Mouse (Mus musculus) frontal cortex, postnatal 25 days (tissue): ENCODE measurements at regions not wholly inside any gene's neighbourhood (a gene's known extent, or its start where the extent isn't known, plus 50 kb on each side); places are given as distances from the start of the nearest gene placed in this dataset.

ENCODE experiments used
- DNase-seq, 2 experiments: peaks; one replicate each; pipeline ENCODE4 v3.0.0; 2022; ENCODE audit warnings: low spot score in 2 of 2

DNA sequence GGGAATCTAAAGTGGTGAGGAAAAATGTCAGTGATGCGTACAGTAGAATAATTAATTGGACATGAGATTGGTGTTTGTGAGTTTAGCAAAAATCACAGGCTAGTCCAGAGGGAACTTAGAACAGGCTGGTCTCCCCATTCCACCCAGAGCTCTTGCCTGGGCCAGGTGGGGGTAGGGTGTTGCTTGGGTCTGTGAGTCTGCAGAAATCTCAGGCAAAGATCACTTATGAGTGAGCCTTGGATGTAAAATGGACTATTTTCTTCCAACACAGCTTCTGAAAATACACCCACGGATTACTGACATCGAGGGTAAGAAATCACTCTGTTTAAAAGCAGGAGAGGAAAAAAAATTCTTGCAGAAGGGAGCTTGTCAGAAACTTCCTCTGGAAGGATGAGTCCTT is 159.1 kb downstream of the Diras2 start:
- DNase-seq = no peak

GRCm38 (mm10) chr13:52374781-52375180 is 156.3 kb downstream of the Diras2 start:
- DNase-seq = no peak

DNA sequence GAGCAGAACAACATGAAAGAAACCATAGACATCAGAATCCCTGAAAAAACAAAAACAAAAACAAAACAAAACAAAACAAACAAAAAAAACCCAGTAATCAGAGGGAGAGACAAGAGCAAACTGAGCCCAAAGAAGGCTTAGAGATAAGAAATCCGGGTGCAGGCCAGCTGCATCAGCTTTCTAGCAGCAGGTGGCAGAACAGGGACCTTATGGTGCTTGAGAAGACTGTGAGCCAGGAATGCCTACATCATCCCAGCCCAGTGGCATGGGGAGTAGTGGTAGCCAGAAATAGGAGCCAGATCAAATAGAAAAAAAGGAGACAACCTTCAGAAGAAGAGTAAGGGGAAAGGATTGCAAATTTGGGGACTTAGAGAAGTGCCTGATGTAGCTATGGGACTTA is 152.8 kb downstream of the Diras2 start:
- DNase-seq = no peak

DNA sequence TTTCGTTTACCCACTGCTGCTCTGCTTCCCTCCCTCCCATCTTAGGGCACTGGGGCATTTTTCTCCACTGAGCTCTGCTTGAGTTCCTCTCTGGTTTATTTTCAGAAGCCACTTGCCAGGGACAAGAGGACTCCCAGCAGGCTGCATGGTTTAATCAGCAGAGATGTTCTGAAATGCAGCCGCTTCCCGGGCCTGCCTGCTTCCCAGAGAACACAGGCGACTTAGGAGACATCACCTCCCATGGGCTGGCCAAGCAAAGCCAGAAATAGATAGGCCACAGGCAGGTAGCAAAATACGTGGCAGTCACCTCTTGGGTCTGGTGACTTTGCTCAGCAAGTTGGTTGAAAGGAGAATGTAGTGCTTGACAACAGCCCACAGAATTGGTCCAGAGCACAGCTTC is 141.8 kb downstream of the Diras2 start:
- no peak for DNase-seq

GRCm38 (mm10) chr13:52395786-52396185 is 135.3 kb downstream of the Diras2 start:
- no peak for DNase-seq

DNA sequence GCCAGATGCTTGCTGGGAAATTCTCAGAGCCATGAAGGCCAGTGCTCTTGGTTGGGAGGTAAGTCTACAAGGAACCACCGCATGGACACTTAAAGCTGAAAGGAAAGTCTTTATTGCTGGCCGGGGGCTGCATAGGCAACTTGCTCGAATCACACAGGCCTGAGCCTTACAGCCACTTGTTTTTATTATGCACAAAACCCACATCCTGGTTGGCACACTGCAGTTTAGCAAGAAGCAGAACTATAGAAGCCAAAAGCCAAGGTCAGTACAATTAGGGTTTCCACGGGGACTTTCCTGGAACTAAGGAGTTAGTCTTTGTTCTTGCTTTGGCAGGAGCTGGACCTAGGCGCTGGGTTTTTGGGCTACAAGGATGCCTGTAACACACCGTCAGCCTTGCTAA is 132.7 kb downstream of the Diras2 start:
- DNase-seq = no peak

DNA sequence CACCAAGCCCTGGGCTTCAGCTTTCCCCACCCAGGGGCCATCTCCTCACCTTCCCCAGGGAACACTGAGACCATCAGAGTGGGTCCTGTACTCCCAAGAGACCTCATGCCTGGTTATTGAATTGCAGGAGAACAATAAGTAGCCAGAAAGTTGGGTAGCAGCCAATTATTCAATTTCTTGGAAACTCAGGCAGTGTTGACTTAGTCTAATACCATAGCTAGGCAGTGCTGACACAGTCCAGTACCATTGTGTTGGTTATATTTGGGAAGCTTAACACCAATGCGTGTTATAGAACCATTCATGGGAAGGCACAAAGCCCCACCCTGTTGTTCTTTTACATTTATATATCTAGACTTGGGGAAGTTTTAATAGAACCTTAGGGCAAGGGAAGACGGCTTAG is 131.9 kb downstream of the Diras2 start:
- no peak for DNase-seq

GRCm38 (mm10) chr13:52403805-52404204 is 127.3 kb downstream of the Diras2 start:
- DNase-seq = no peak

GRCm38 (mm10) chr13:52416301-52416700 is 114.8 kb downstream of the Diras2 start:
- no peak for DNase-seq

DNA sequence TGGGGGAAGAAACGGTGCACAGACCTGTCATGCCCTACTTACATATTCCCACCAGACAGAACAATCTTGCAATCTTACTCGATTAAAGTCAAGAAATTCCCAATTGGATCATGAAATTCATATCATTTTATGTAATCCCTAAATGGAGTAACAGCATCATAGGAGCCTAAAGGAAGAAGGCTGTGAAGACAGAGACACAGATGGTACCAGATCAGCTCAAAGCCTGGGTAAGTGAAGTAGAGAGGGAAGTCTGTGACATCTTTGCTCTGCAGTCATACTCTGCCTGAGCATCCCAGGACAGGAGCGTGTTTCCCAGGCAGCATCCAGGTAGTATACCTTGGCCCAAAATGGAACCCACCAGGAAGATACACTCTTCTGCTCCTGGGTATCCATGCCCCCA is 108.6 kb downstream of the Diras2 start:
- no peak for DNase-seq

DNA sequence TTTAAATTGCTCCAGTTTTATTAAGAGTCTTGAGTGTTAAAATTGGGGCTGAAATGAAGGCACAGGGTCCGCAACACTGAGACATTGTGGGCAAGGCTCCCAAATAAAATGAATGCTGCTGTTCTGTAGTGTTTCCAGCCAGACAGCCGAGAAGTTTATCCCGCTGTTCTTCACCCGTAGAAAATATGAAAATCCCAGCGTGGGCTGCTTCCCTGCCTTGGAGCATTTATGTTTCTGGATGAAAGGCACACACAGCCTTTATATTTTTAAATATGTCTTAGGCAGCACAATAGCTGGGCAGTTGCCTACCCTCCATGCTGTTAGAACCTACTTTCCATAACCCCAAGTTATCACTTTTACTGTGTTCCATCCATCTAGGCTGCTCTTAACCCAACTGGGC is 102.6 kb downstream of the Diras2 start:
- no peak for DNase-seq

GRCm38 (mm10) chr13:52436756-52437155 is 94.3 kb downstream of the Diras2 start:
- DNase-seq = no peak

- DNase-seq = peak; percentile 22 to 46
Observed at GRCm38 (mm10) chr13:52445513-52445912, 85.6 kb downstream of the Diras2 start.

DNA sequence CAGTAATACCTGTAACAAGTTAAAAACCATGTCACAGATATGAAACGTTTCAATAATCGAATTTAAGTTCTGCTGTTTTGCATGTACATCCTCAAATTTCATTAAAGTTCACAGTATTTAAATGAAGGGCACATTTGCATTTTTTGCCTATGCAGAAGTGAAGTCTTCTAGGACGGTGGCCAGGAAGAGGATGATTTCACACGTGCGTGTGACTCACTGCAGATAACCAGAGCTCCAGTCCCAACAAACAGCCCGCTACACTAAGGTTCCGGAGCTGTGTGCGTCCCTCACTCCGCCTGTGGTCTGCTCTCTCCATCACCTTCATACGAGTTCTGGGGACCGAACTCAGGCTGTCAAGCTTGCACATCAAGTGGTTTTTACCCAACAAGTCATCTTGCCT is 82.2 kb downstream of the Diras2 start:
- no peak for DNase-seq

- DNase-seq = no peak
Observed at GRCm38 (mm10) chr13:52451486-52451885, 79.6 kb downstream of the Diras2 start.

DNA sequence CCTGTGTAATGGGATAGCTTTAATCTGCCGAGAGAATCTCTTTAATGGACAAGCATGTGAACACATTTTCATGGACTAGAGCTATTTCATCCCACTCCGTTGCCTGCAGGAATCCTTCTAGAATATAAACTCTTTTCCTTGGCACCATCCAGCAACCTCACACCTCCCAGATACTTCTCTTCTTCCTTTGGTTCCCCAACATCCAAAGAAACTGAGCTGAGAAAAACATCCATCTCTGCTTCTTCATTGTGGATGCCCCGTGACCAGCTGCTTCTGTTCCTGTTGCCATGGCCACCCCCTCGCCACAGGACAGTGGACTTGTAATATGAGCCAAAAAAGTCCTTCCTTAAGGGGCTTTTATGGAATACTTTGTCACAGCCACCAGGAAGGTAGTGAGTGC is 78.8 kb downstream of the Diras2 start:
- no peak for DNase-seq
